Mouse (Mus musculus) cerebellum, adult 8-10 months (tissue): Measurements from ENCODE around the gene Spata21.
"Not testable (repeated sequence)": the region's sequence is repeated elsewhere in the genome, so short reads cannot be mapped to it uniquely, and the experiment has no call there.

ENCODE experiments used
- DNase-seq: peaks from one replicate; pipeline ENCODE4 v3.0.0; 2022

The Spata21 gene

DNA sequence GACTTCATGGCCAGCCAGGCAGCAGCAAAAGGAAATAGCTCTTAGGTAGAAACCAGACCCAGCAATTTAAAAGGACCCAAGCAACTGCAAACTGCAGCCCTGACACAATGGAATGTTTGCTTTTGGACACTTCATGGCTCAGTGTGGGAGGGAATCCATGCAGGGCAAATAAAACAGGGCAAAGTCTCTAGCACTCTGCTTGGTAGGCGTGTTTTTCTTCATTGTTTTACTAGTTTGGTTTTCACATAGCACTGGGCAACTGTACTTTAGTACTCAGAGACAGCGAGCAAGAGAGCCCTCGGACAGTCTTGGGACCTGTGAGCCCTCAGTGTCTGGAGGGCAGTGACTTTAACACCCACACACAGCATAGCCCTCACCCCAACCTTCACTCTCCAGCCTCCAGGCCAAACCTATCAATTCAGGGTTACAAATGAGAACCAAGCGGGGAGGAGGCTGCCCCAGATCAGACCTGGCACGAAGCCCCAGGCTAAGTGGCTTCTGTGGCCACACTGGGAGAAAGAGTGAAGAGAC lies 43.5 kb downstream of the Spata21 start:
- no peak for DNase-seq

DNA sequence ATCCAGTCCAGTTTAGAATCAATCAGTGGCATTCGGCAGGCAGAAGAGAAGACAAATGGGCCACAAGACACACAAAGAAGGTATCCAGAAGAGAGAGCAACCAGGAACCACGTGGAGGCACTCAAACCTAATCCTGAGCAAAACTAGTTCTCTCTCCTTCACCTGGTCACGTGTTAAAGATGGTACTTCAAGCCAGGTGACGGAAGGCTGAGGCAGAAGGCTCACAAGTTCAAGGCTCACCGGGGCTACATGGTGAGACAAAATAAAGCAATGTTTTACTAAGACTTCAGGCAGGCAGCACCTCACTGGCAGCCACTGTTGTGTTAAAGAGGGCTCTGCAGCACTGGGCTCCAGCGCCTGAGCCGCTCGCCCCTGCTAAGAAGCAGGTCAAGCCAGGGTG lies 44.1 kb downstream of the Spata21 start:
- DNase-seq, result no peak

DNA sequence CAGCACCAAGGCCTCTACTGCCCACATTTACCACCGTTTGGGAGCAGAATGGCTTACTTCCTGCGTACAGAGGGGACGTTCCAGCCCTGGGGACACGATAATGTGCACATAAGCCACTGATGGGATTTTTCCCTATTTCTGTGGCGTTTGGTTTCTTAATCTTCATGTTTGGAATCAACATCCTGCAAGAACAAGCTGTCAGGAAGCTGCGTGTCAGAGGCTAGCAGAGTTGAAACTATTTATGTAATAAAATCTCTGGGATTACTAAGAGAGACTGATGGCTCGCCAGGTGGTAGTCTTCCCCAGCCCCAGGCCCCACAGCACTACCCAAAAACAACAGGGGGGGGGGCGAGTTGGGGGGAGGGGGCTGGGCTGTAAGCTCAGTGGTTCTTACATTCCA lies 45.1 kb downstream of the Spata21 start:
- DNase-seq, result no peak

DNA sequence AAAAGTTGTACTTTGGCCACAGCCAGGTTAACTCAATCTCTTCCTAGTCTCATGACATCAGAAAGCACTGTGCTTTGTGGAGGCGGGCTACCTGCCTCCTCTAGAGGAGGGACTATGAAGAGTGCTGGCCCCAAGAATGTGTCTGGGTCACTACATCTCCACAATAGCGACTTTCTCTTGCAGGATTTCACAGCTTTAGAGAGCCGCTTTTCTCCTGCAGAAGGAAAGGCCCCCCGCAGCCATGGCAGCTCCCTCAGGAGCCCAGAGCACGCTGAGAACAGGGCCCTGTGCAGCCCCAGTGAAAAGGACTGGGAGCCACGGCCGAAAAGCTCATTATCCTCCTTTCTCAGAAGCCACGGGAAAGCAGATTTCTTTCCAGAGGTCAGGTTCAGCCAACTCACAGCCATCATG lies 45.9 kb downstream of the Spata21 start:
- no peak for DNase-seq

DNA sequence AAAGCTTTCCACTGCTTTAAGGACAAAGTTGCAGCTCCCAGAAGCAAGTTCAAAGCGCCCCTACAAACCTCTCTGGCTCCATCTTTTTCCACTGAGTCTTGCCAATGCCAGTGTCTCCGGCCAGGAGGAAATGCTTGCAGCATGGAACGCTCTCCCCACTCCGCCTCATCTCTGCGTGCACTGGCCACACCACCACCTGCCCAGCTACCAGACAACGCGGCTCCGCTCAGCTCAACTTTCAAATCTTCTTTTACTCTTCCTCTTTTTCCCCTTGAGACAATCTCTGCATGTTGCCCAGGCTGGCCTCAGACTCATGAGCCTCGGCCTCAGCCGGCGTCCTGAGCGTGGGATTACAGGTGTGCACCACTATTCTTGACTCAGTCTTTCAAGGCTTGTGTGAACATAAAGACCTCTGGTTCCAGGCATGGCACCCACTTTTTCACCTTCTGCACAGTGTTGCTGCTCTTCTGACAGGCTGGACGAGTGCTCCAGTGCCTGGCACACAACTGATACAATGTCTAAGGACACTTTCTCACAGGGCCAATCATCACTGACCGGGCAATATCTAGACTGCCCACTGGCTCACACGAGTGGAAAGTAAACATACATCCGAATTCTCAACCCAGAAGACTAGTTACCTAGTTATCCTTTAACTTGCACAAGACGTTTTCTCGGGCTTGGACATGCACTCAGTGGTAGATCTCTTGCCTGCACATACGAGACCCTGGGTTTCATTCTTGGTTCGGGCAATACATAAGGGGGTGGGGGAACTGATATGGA lies 46.8 kb downstream of the Spata21 start:
- DNase-seq, result no peak

DNA sequence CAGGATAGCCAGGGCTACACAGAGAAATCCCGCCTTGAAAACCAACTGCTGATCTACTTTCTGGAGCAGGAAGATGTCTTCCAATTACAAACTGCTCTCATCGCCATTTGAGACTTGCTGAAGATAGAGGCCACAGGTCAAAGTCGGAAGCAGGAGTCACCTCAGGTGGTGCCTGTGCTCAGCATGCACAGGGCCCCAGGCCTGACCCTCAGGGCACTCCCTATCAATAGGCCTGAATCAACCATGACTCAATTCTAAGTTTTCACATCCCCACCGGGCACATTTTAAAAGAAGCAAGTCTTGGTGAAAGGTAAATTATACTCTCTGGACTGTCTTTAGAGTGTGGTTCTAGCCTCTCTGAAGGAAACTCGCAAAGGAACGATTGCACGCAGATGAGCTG lies 48.0 kb downstream of the Spata21 start:
- DNase-seq, result no peak

DNA sequence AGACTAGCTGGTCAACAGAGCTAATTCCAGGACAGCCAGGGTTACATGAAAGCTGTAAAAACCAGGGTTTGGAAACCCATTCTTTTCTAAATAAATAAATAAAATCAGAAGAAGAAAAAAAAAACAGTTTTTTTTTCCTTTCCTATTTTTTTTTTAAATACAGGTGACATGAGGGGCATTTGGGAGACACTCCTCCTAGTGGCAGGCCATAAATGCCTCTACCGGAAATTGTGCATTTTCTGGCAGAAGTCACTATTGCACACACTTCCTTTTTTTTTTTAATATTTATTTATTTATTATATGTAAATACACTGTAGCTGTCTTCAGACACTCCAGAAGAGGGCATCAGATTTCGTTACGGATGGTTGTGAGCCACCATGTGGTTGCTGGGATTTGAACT lies 49.6 kb downstream of the Spata21 start:
- not testable (repeated sequence) for DNase-seq

DNA sequence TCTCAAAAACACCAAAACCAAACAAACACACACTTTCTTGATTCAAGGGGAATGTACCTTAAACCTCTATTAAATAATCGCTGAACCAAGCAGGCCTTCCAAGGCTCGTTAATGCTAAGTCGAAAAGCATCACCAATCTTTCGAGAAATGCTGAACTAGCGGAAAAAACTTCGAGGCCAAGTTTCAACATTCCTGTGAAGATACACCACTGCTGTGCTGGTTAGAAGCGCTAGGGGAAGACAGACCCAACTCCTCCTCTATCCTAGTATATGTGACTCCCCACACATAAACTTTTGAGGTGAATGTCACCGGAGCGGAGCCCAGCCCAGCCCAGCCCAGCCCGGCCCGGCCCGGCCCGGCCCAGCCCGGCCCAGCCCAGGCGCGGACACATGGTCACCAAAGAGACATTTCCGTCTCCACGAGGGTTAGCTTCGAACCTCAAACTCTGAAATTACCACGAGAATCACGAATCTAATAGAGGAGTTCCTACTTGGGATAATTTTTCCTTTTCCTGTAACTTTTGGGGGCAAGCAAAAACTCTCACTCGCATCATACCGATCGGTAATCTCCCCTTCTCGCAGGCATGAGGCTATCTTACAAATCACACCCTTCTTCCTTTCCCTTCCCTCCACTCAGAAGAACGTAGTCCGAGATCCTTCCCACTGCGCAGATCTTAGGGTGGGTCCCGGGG lies 50.4 kb downstream of the Spata21 start:
- DNase-seq, result no peak

DNA sequence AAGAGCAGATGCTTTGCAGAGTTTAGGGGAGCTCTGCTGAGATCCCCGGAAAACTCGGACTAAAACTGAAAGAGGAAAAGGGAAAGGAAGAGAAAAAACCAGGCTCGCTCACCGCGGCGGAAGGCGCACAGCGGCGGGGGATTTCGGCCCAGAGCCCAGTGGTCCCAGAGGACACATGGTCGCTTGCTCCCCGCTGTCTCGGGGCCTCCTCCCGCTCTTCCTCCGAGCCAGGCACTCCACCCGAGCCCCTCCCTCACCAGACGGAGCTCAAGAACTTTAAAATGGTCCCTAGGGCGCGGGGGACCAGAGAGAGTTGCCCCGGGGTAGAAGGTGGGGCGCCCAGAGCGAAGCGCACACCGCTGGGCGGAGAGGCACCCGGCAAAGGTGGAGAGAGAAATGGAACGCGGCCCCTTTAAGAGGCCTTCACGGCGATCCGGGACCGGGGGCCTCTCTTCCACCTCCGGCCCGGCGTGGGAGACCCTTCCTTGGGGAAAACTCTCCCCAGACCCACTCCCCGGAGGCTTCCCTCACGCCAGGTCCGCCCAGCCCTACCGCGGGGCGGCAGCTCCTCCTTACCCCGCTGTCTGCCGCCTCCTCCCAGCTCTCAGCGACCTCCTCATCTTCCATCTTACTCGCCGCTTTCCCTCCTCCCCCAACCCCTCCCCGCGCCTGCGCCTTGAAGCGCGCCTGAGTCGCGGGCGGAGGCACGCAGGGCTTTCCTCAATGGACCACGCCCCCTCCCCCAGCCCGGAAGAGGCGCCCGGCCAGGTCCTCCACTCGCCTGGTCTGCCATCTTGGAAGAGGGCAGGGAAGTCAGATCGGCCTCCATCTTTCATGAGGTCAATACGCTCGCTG lies 51.2 kb downstream of the Spata21 start, which contains the start of gene Szrd1:
TSS of gene Szrd1 (minus strand) at position 660 of the 855 bp plus-strand sequence.
- peak; percentile 98 for DNase-seq

DNA sequence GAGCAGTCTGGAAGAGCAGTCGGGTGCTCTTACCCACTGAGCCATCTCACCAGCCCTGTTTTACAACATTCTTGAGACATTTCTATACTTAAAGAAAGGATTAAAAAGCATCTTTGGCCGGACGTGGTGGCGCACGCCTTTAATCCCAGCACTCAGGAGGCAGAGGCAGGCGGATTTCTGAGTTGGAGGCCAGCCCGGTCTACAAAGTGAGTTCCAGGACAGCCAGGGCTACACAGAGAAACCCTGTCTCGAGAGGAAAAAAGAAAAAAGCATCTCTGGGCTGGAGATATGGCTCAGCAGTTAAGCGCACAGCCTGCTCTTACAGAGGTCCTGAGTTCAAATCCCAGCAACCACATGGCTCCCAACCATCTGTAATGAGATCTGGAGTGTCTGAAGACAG lies 52.2 kb downstream of the Spata21 start:
- not testable (repeated sequence) for DNase-seq

DNA sequence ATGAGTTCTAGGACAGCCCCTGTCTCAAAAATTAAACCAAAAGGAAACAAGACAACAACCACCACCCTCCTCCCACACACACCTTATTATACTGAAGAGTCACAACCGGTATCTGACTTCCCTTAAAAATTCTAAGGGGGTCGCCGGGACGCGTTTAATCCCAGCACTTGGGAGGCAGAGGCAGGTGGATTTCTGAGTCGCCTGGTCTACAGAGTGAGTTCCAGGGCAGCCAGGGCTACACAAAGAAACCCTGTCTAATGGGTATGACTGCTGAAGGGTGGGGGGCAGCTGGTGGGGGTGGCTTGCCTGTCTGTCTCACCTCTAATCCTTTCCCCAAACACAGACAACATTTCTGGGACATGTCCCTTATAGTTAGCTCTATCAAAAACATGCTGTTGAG lies 52.8 kb downstream of the Spata21 start:
- no peak for DNase-seq

DNA sequence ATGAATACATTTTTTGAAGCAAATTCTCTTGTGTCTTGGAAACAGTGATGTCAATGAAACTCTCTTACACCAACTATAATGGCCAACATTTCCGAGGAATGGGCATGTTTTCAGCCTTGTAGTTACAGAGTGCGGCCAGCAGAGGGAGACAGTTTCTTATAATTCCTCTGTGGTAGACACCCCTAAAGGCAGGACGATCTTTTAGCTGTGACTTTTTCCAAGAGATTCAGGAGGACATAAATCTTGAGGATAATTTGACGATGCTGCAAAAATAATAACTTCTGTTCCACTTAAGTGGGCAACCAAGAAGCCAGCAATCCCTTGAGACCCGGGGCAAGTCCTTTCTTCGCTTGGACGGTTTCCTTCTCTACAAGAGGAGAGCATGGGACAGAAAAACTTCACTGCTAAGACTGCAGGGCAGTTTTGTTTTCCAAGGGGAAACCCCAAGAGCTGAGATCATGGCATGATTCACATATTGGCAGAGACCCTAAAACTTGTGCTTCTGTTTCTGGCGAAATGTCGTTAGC lies 54.2 kb downstream of the Spata21 start:
- DNase-seq, result peak; percentile 77

DNA sequence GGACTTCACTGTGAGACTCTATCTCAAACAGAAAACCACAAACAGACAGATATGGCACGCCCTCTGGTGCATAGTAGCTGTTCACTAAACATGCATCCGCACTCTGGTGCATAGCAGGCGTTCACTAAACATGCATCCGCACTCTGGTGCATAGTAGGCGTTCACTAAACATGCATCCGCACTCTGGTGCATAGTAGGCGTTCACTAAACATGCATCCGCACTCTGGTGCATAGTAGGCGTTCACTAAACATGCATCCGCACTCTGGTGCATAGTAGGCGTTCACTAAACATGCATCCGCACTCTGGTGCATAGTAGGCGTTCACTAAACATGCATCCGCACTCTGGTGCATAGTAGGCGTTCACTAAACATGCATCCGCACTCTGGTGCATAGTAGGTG lies 57.0 kb downstream of the Spata21 start:
- not testable (repeated sequence) for DNase-seq

DNA sequence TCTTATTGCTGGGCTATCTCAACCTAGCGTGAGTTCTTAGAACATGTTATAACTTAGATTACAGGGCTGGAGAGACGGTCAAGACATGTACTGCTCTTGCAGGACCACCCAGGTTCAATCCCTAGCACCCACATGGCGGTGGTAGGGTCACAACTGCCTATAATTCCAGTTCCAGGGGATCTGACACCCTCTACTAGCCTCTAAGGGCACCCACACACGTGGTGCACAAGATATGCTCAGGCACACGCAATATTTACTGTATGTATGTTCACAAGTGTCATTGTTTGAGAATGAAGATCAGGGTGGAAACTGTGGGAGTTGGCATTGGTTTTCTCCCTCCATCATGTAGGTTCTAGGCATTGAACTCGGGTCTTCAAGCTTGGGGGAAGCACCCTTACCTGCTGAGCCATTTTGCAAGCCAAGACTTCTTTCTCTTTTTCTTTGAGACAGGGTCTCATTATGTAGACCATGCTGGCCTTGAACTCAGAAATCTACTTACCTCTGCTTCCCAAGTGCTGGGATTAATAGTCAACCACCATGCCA lies 58.4 kb downstream of the Spata21 start:
- no peak for DNase-seq

DNA sequence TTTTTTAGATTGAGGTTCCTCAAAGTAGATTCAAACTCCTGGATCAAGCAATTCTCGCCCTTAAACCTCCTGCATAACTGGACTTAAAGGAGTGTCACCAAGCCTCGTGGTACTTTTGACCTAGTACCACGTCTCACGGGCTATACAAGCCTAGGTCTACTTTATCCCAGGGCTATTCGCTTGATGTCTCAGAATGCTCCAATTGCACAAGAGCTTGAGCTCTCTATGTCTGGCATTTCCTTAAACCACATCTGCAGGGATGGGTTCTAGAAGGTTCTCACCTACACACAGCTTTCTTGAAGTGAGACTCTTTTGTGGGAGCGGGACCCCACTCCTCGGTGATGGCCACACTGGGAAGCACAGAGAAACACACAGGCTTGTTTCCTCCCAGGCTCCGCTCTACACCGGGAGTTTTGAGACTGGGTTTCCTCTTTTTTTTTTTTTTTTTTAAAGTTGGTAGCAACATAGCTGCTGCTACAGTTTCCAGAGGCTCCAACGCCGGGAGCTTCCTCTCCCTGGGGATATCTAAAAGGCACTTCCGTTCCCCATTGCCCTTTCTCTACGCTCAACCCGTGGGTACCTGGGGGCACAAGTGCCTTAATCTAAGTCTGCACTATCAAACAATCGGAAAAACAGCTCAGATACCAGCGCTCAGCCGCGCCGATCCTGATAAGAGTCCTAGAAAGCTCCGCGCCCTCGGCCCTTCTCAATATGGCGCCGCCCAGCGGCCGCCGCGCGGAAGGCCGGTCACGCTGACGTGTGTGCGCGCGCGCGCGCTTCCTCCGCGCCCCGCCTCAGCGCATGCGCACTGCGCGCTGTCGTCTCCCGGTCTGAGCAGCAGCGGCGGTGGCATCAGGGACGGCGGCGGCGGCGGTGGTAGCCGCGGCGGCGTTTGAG lies 59.2 kb downstream of the Spata21 start, which contains the start of gene Fbxo42:
TSS of gene Fbxo42 (plus strand) at position 802 of the 897 bp plus-strand sequence.
- peak; percentile 95 for DNase-seq

DNA sequence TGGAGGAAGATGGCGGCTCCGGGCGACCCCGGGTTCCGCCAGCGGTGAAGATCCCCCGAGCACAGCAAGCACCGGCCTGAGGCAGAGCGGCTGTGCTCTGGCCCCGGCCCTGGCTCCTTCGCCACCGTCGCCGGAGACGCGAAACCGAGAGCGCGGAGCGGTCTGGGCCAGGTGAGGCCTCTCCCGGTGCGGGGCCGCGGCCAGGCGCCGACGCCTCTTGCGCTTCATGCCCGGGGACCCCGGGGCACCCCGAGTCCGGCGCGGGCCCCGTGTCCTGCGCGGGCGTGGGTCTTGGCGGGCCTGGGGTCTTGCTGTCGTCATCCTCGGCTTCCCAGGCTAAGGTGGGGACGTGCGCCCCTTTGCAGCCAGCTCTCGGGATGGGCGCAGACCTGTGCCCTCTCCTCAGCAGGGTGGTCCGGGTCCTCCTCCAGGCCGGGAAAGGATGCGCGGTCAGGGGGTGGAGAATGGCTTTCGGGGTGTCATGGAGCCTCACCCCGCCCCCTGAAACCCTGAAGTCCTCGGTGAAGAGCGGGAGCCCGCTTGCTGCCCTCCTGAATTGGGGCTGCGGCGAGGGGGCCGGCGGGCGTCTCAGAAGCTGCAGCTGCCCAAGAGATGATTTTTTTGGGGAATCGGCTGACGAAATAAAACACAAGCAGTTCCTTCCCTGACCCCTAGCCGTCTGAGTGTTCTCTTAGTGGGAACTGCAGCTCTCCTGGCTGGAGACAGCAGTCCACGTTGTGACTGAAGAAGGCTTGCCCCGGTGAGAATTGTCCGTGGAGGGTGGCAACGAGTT lies 60.1 kb downstream of the Spata21 start:
- DNase-seq, result no peak

DNA sequence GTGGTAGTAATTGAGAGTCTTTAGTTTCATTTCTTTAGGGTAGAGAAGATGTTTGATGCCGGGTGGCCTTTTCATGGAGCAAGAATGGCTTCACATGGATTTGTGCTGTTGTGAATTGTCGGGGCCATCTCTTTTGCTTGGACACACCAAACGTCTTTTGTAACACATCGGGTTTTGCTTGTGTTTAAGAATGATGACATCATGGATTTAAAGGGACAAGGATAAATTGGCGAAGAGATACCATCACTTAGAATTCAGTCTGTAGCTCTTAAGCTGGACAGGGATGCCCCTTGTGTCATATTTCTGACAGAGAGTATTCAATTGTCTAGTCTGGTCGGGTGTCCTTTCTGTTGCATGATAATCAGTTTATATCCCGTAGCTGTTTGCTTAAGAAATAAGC lies 61.0 kb downstream of the Spata21 start:
- DNase-seq, result no peak

DNA sequence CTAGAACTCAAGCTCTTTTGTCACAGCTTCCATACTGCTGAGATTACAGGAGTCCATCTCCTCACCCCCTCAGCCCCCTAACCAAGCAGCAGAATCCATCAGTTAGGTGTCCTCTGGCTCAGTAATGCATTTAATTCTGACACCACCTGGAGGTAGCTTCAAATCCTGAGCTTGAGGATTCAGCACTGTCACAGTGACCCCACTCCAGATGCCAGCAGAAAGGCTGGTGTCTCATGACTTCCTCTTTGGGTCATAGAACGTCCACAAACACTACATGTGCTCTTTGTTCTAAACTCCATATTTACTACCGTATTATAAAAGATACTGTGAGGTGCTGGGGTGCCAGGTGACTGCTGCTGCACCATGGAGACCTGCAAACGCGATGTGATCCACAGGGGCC lies 69.4 kb downstream of the Spata21 start:
- DNase-seq, result no peak

DNA sequence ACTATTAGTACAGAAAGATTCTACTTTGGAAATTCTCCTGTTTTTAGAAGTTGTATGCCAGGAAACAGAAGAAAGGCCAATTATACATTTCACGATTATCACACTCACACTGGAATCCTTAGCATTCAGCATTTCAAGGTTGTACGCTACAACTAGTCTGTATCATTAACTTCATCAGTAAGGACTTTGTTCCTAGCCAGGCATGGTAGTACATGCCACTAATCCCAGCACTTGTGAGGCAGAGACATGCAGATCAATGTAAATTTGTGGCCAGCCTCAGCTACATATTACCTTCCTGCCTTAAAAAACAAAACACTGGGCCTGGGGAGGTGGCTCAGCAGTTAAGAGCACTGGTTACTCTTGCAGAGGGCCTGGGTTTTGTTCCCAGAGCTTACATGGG lies 70.5 kb downstream of the Spata21 start:
- no peak for DNase-seq

DNA sequence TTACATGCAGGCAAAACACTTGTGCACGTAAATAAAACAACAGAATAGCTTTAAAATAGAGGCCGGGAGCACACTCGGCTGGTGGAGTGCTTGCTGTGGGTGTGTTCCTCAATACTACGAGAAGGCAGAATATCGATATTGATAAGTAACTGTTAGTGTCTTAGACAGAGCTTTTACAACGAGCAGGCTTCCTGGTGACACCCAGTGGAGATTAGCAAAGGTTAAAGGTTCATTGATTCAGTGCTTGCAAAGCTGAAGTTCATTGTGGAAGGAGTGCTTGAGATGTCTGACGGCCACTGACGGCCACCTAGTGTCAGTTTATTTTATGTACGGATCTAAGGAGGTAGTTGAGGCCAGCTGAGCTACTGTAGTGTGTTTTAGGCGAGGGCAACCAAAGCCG lies 71.0 kb downstream of the Spata21 start:
- no peak for DNase-seq

DNA sequence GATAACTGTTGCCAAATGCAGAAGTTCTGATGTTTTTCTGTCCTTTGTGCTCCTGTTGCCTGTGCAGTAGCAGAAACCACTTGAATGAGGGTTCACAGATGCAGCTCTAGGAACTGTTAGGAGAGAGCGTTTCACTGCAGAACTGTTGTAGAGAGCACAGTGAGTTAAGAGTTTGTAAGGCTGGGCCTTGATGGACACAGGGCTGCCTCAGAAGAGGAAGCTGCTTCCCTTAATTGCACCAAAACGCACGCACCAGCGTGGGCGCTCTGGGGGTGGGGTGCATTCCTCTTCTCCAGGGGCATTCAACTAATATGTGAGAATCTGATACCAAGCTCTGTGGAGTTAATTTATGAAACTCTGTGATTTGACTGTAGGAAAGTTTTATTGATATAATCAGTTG lies 71.5 kb downstream of the Spata21 start:
- no peak for DNase-seq
